Mouse (Mus musculus) MEL (cell line): Measurements from ENCODE around the gene Slc10a4.
"Not testable (repeated sequence)": the region's sequence is repeated elsewhere in the genome, so short reads cannot be mapped to it uniquely, and the experiment has no call there.

Source experiments
- CHD1 ChIP-seq: IDR thresholded peaks from 2 replicates; pipeline ENCODE4 v1.6.1; 2012; ENCODE audit warnings: low read depth, mild to moderate bottlenecking, inconsistent platforms, low read length, improper control_type of control experiment
- CTCF ChIP-seq, 3 experiments: IDR thresholded peaks in 2 of 3; conservative IDR thresholded peaks in 1 of 3; 2 replicates each; pipeline ENCODE4 v1.5.1; 2011 to 2012; ENCODE audit warnings: low read length in 3 of 3, low read depth in 2 of 3, mild to moderate bottlenecking in 2 of 3, improper control_type of control experiment in 1 of 3, inconsistent platforms in 1 of 3, mixed read lengths in 1 of 3, moderate library complexity in 1 of 3; ENCODE audit not compliant: control insufficient read depth in 1 of 3, insufficient read depth in 1 of 3, poor library complexity in 1 of 3, severe bottlenecking in 1 of 3
- EP300 ChIP-seq, 2 experiments: IDR thresholded peaks; 2 replicates each; pipeline ENCODE4 v1.6.1; 2011; ENCODE audit warnings: improper control_type of control experiment in 2 of 2, low read length in 2 of 2, low read depth in 1 of 2, mild to moderate bottlenecking in 1 of 2
- HCFC1 ChIP-seq: IDR thresholded peaks from 2 replicates; pipeline ENCODE4 v1.6.1; 2012; ENCODE audit warnings: low read depth, mild to moderate bottlenecking, inconsistent platforms, low read length, improper control_type of control experiment, moderate library complexity
- MAX ChIP-seq: IDR thresholded peaks from 2 replicates; pipeline ENCODE4 v1.6.1; 2011; ENCODE audit warnings: low read length, improper control_type of control experiment
- ZC3H11A ChIP-seq: IDR thresholded peaks from 2 replicates; pipeline ENCODE4 v1.6.1; 2012; ENCODE audit warnings: low read depth, mild to moderate bottlenecking, inconsistent platforms, low read length, improper control_type of control experiment

- not testable (repeated sequence) for TF ChIP-seq MAX; ZC3H11A; CHD1; CTCF (IDR thresholded peaks at IDR 0.05 in 2 of 3, conservative IDR thresholded peaks at IDR 0.05 in 1 of 3; ENCODE audit: control insufficient read depth in 1 of 3, insufficient read depth in 1 of 3, low read depth in 2 of 3, low read length in 3 of 3, poor library complexity in 1 of 3, severe bottlenecking in 1 of 3); EP300 (IDR thresholded peaks at IDR 0.05; ENCODE audit: low read depth in 1 of 2, low read length in 2 of 2); HCFC1
These were observed 7.1 kb downstream of the Slc10a4 start for GRCm38 (mm10) chr5:73013611-73014287.
